Mouse (Mus musculus) ES-E14 (cell line): ENCODE measurements around the gene Ifitm5.

Source experiments
- CHD2 ChIP-seq: IDR thresholded peaks from 2 replicates; pipeline ENCODE4 v1.6.1; 2014; ENCODE audit warnings: mild to moderate bottlenecking, low read depth, low read length, inconsistent platforms
- ZNF384 ChIP-seq: IDR thresholded peaks from 2 replicates; pipeline ENCODE4 v1.6.1; 2012; ENCODE audit warnings: low read depth, low read length, inconsistent platforms

GRCm38 (mm10) chr7:140920418-140921029 lies 29.6 kb downstream of the Ifitm5 start, which contains the start of gene Nlrp6:
- TF ChIP-seq ZNF384 (no peak), CHD2 (no peak)
